Mouse (Mus musculus) erythroblast, embryonic 14.5 days (primary cell): ENCODE data around the gene Alkbh4.

Experiments
- GATA1 ChIP-seq: IDR thresholded peaks from 2 replicates; pipeline ENCODE4 v1.6.1; 2012; ENCODE audit warnings: low read length, inconsistent platforms, mixed read lengths
- TAL1 ChIP-seq: IDR thresholded peaks from 3 replicates; pipeline ENCODE4 v1.6.1; 2012; ENCODE audit warnings: low read length, inconsistent platforms, mixed read lengths

- TF ChIP-seq TAL1 = no peak
- TF ChIP-seq GATA1 = no peak
Measured at GRCm38 (mm10) chr5:136169626-136170511, 33.9 kb downstream of the Alkbh4 start.
